ENCODE assay signal across 7 mouse cellular contexts in the genomic region with DNA sequence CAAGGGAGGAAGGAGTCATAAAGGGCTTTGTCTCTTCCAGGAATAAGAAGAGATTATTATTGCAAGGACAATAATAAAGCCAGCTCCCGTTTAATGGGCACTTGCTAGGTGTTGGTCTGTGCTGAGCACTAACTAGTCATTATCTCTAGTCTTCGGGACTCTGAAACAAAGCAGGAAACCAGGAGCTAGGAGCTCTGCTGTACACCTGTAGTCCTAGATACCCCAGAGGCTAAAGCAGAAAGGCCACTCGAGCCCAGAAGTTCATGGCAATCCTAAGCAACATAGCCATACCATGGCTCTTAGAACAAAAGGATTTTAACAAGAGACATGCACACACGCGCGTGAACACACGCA. TPM values are rescaled to one million over a fixed set of nuclear protein-coding genes. Genes with fewer than 3 reads are reported as not detected.
DNase-seq lines count a peak whose midpoint lies in the region; ATAC-seq and TF ChIP-seq lines count a peak whose summit lies in the region.

No protein-coding gene starts in this region.

- no peak for TF ChIP-seq EP300 in liver, embryonic 14.5 days (IDR thresholded peaks at IDR 0.05; ENCODE audit: low read depth)

- DNase-seq in lung, postnatal 25 days (ENCODE audit: low spot score) = no peak
- no peak for DNase-seq in hindbrain, embryonic 10.5 days (ENCODE audit: low spot score)
- no peak for DNase-seq in liver, embryonic 14.5 days (ENCODE audit: low read depth in 3 of 3, low spot score in 3 of 3)
- DNase-seq in adrenal gland, postnatal 10 days = no peak
- no peak for DNase-seq in gastrocnemius, adult 18-20 months (ENCODE audit: low spot score)
- no peak for DNase-seq in layer of hippocampus, adult 8-10 months (ENCODE audit: low spot score in 2 of 2)

- TF ChIP-seq CTCF in liver, embryonic 14.5 days (IDR thresholded peaks at IDR 0.05; ENCODE audit: low read depth) = no peak

- H3K36me3 ChIP-seq in lung, embryonic 16.5 days (ENCODE audit: control insufficient read depth, insufficient read depth, low read length) = no peaks in the 10 kb centered on the region
- no peaks in the 10 kb centered on the region for H3K36me3 ChIP-seq in hindbrain, embryonic 10.5 days
- H3K36me3 ChIP-seq in liver, embryonic 14.5 days (replicated peaks; ENCODE audit: control insufficient read depth, insufficient read depth, low read depth) = no peaks in the 10 kb centered on the region

- peak overlapping the region; percentile 54 for H3K4me2 ChIP-seq in lung, embryonic 16.5 days (ENCODE audit: low read depth, low read length)
- peak overlapping the region; percentile 57 for H3K4me2 ChIP-seq in liver, embryonic 14.5 days (ENCODE audit: low read depth)

- peak overlapping the region; percentile 82 for H3K27ac ChIP-seq in lung, embryonic 16.5 days (ENCODE audit: low read length)
- peak overlapping the region; percentile 69 for H3K27ac ChIP-seq in hindbrain, embryonic 10.5 days
- no peak overlapping the region for H3K27ac ChIP-seq in liver, embryonic 14.5 days

- no peaks in the 10 kb centered on the region for H3K27me3 ChIP-seq in lung, embryonic 16.5 days (ENCODE audit: control insufficient read depth, insufficient read depth, low read depth, low read length)
- H3K27me3 ChIP-seq in hindbrain, embryonic 10.5 days (ENCODE audit: insufficient read depth, poor library complexity, severe bottlenecking) = peaks cover 35% of the 10 kb centered on the region
- no peaks in the 10 kb centered on the region for H3K27me3 ChIP-seq in liver, embryonic 14.5 days (ENCODE audit: control insufficient read depth, insufficient read depth, low read length)

- H3K9me3 ChIP-seq in lung, embryonic 16.5 days (ENCODE audit: control insufficient read depth, low read length) = no peaks in the 10 kb centered on the region
- no peaks in the 10 kb centered on the region for H3K9me3 ChIP-seq in hindbrain, embryonic 10.5 days
- H3K9me3 ChIP-seq in liver, embryonic 14.5 days (ENCODE audit: control insufficient read depth, low read length) = no peaks in the 10 kb centered on the region

- WGBS in lung, embryonic 16.5 days = 41% methylated on average over 7 of the region's 7 CpGs
- 59% methylated on average over 7 of the region's 7 CpGs for WGBS in hindbrain, embryonic 10.5 days
- whole genome bisulfite sequencing in liver, embryonic 14.5 days (ENCODE audit: insufficient replicate concordance) = 55% methylated on average over 7 of the region's 7 CpGs

- H3K9ac ChIP-seq in lung, embryonic 16.5 days (ENCODE audit: low read length) = peak overlapping the region; percentile 43
- peak overlapping the region; percentile 3 for H3K9ac ChIP-seq in liver, embryonic 14.5 days (replicated peaks)

- H3K4me1 ChIP-seq in lung, embryonic 16.5 days (replicated peaks; ENCODE audit: control insufficient read depth, insufficient read depth, low read length) = peaks cover 15% of the 10 kb centered on the region; the same call in 1 of the 2 replicates
- peaks cover 36% of the 10 kb centered on the region for H3K4me1 ChIP-seq in hindbrain, embryonic 10.5 days (replicated peaks)
- H3K4me1 ChIP-seq in liver, embryonic 14.5 days (replicated peaks; ENCODE audit: control insufficient read depth in 2 of 2, insufficient read depth in 2 of 2, low read length in 1 of 2) = peaks cover 32 to 56% of the 10 kb centered on the region in 2 experiments

- H3K4me3 ChIP-seq in lung, embryonic 16.5 days (ENCODE audit: low read length) = peak overlapping the region; percentile 43
- peak overlapping the region; percentile 42 for H3K4me3 ChIP-seq in hindbrain, embryonic 10.5 days
- peak overlapping the region; percentile 20 to 24; a peak in 1 of 4 replicates for H3K4me3 ChIP-seq in liver, embryonic 14.5 days (ENCODE audit: insufficient read depth in 1 of 2, low read depth in 2 of 2, low read length in 2 of 2)

- ATAC-seq in lung, embryonic 16.5 days (ENCODE audit: low read depth) = peak; percentile 39
- ATAC-seq in liver, embryonic 14.5 days (ENCODE audit: insufficient read depth) = no peak

RNA-seq across cellular contexts. Expression of gene Supt4a, which starts 27.1 kb away (rescaled TPM):
- 143 and 167 TPM in 2 replicates for polyA plus RNA-seq in lung, embryonic 16.5 days (2015; fragmentation: Nextera tagmentation; extraction: Ambion mirVana)
- polyA plus RNA-seq in hindbrain, embryonic 10.5 days (2016; fragmentation: Nextera tagmentation; extraction: Ambion mirVana) = 178 and 184 TPM in 2 replicates
- polyA plus RNA-seq in liver, embryonic 14.5 days (2012; rRNA removed) = 111 TPM in 2 replicates
- polyA plus RNA-seq in liver, embryonic 14.5 days (2014; fragmentation: Nextera tagmentation; extraction: Ambion mirVana) = 211 and 214 TPM in 2 replicates
- total RNA-seq in adrenal gland, postnatal 10 days (2021) = 10 to 100 TPM; 67.8 to 77.6 TPM
- total RNA-seq in gastrocnemius, adult 18-20 months (2021) = 10 to 100 TPM; 33.5 to 36.3 TPM
- total RNA-seq in layer of hippocampus, adult 8-10 months (2022) = 10 to 100 TPM; 61.3 to 76.3 (median 69.6) TPM

RNA-seq across cellular contexts. Expression of gene Rnf43, which starts 47.7 kb away (rescaled TPM):
- 15.8 and 16.5 TPM in 2 replicates for polyA plus RNA-seq in lung, embryonic 16.5 days (2015; fragmentation: Nextera tagmentation; extraction: Ambion mirVana)
- polyA plus RNA-seq in hindbrain, embryonic 10.5 days (2016; fragmentation: Nextera tagmentation; extraction: Ambion mirVana) = 0.90 and 1.2 TPM in 2 replicates
- polyA plus RNA-seq in liver, embryonic 14.5 days (2012; rRNA removed) = 3.5 and 4.2 TPM in 2 replicates
- 4.5 and 5.0 TPM in 2 replicates for polyA plus RNA-seq in liver, embryonic 14.5 days (2014; fragmentation: Nextera tagmentation; extraction: Ambion mirVana)
- 1 to 10 TPM; 2.8 to 3.4 TPM for total RNA-seq in adrenal gland, postnatal 10 days (2021)
- 1 to 10 TPM in 1 of 2 experiments, under 1 TPM in 1; 0.69 to 1.1 TPM for total RNA-seq in gastrocnemius, adult 18-20 months (2021)
- total RNA-seq in layer of hippocampus, adult 8-10 months (2022) = 1 to 10 TPM; 2.5 to 5.7 (median 3.6) TPM

RNA-seq across cellular contexts. Expression of gene Tspoap1, which starts 50.1 kb away (rescaled TPM):
- polyA plus RNA-seq in lung, embryonic 16.5 days (2015; fragmentation: Nextera tagmentation; extraction: Ambion mirVana) = 1.6 and 2.3 TPM in 2 replicates
- polyA plus RNA-seq in hindbrain, embryonic 10.5 days (2016; fragmentation: Nextera tagmentation; extraction: Ambion mirVana) = 7.8 and 10.5 TPM in 2 replicates
- polyA plus RNA-seq in liver, embryonic 14.5 days (2012; rRNA removed) = 5.4 and 5.5 TPM in 2 replicates
- polyA plus RNA-seq in liver, embryonic 14.5 days (2014; fragmentation: Nextera tagmentation; extraction: Ambion mirVana) = 1.1 and 2.4 TPM in 2 replicates
- total RNA-seq in adrenal gland, postnatal 10 days (2021) = 1 to 10 TPM; 1.8 to 4.2 TPM
- total RNA-seq in gastrocnemius, adult 18-20 months (2021) = not detected
- 100 to 1,000 TPM; 145 to 183 (median 166) TPM for total RNA-seq in layer of hippocampus, adult 8-10 months (2022)

Comparison
In these comparisons a context has a peak if more than half of its experiments do, and no peak if none do; other contexts are left out.
1. RNA of gene Tspoap1, which starts 50.1 kb away (total RNA-seq): 145 to 183 TPM in layer of hippocampus, adult 8-10 months; 1.8 to 4.2 TPM in adrenal gland, postnatal 10 days and not detected in gastrocnemius, adult 18-20 months; every median in the first group is over 10 times any median in the second.
2. Peak in every context shown above with its lines, with median percentiles within 50 percentile points of each other: H3K4me3 ChIP-seq.